Mouse (Mus musculus): Measurements from ENCODE around the gene Wnt2b. TPM values are rescaled to one million over a fixed set of nuclear protein-coding genes. Genes with fewer than 3 reads are reported as not detected.

Gene Wnt2b
- total RNA-seq (2014; rRNA removed) (2.2 and 3.2 TPM in 2 replicates), polyA plus RNA-seq (2015; fragmentation: Nextera tagmentation; extraction: Ambion mirVana) (0.54 and 0.66 TPM in 2 replicates)

DNA sequence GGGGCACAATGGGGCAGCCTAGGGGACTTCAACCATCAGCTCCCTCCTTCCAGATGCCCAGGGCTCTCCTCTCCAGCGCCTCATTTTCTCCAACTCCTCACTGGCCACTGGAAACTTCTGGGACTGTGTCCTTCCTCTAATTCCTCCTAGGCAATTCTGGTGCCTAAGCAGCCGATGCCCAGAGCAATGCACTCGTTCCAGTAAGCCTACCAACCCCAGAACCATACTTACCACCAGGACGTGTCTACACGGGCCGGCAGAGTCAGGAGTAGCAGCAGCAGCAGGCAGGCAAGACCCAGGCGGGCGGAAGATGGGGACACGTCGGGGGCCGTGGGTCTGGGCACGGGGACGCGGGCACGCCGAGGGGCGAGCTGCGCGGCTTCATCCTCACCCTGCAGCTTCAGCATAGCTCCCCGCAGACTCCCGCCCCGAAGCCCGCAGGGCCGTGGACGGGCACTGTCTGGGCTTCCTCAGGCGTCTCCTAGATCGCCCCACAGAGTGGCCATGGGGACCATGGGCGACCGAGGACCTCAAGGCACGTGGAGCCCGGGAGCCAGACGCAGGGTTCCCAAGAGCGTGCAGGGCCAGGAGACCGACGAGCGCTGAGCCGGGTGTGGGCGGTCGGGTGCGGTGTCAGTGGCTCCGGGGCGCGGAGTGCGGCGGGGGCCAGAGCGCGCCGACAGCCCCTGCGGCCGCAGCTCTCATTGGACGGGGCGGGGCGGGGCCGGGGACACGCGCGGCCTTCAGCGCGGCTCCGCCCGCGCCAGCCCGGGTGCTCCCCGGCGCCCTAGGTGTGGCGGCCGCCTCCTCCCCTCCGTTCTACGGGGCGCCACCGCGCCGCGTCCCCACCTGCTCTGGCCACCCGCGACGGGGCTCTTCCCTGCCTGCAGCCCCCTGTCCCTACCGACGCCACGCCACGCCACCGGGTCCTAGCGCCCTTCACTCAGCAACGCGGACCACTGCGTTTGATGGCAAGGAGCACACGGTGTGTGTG is at the start of gene Wnt2b:
Gene Wnt2b (minus strand): TSS at position 856 of the 994 bp plus-strand sequence.
- H3K9ac ChIP-seq (replicated peaks; ENCODE audit: low read length, poor library complexity, severe bottlenecking) = peak within 1 kb of the TSS; percentile 44
- under 1% methylated on average over 65 of the region's 87 CpGs for WGBS
- peak; percentile 62 for ATAC-seq (ENCODE audit: low FRiP score)
- H3K36me3 ChIP-seq (ENCODE audit: insufficient read depth, low read length) = no peaks in the 10 kb centered on the region
- TF ChIP-seq CTCF (IDR thresholded peaks at IDR 0.05) = no peak
- peak within 1 kb of the TSS; percentile 57 for H3K4me2 ChIP-seq (ENCODE audit: low read depth, low read length, poor library complexity, severe bottlenecking)
- no peaks in the 10 kb centered on the region for H3K9me3 ChIP-seq (ENCODE audit: low read length)
- H3K27ac ChIP-seq (ENCODE audit: low read depth, low read length) = no peak within 1 kb of the TSS
- peak within 1 kb of the TSS; percentile 51 for H3K4me3 ChIP-seq (ENCODE audit: low read depth, low read length)
- 0 out of 2 replicates have a peak, but pooled peaks cover 3% of the 10 kb centered on the region for H3K4me1 ChIP-seq (ENCODE audit: insufficient read depth, low read length)
- peaks cover 37% of the 10 kb centered on the region for H3K27me3 ChIP-seq (ENCODE audit: insufficient read depth, low read length)
- DNase-seq (ENCODE audit: low spot score) = no peak

DNA sequence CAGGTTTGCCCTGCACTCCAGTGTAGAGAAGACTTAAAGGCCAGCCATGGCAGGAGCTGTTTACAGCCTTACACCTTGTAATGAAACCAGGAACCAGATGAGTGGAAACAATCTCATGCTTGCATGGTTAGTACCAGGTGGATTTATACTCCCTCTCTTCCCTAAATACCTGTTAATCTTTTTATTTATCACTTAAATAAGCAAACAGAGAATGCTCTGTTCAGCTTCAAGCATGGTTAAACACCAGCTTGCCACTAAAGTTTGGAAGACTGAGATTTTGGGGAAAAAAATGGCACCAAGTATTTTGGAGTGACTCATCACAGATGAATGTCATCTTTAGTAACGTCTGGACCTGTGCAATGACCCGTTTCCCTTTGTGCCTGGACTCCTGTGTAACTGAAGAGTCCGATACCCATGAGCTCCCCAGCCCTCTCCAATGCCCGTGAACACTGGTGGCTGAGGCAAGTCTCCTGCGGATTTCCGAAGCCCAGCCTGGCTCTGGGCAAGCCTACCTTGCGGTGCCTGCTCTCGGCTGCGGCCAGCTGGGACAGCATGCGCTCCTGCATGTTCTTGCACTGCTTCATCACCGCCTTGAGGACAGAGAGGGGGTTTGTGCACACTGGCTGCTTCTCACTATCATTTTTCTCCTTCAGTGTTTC is 49.1 kb upstream of the Wnt2b start:
- ATAC-seq (ENCODE audit: low FRiP score) (no peak), DNase-seq (ENCODE audit: low spot score) (no peak)
- Histone ChIP-seq H3K9me3 (ENCODE audit: low read length) (no peaks in the 10 kb centered on the region), H3K27me3 (ENCODE audit: insufficient read depth, low read length) (no peaks in the 10 kb centered on the region), H3K36me3 (ENCODE audit: insufficient read depth, low read length) (peaks cover 39% of the 10 kb centered on the region), H3K27ac (ENCODE audit: low read depth, low read length) (no peak overlapping the region), H3K9ac (replicated peaks; ENCODE audit: low read length, poor library complexity, severe bottlenecking) (no peak overlapping the region), H3K4me2 (ENCODE audit: low read depth, low read length, poor library complexity, severe bottlenecking) (no peak overlapping the region), H3K4me3 (ENCODE audit: low read depth, low read length) (no peak overlapping the region), H3K4me1 (ENCODE audit: insufficient read depth, low read length) (no peaks in the 10 kb centered on the region)
- 93% methylated on average over 11 of the region's 11 CpGs for WGBS
- TF ChIP-seq CTCF (IDR thresholded peaks at IDR 0.05) = no peak

DNA sequence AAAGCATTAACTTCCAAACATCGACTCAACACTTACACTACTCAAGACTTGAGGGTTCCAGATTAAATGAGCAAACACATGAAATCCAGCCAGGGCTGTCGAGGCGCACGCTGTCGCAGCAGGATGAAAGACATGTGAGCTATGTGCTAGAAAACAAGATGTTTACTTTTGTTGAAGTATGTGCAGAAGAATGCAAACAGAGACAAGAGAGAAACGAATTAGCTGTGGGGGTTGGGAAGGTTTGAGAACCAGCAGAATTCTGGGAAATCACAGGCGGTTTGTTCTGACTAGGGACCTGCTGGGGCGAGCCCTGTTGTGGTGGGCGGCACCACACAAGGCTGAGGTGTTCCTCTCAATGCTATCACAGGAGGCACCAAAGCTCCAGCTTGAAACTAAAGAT is 46.3 kb upstream of the Wnt2b start:
- Histone ChIP-seq H3K9me3 (ENCODE audit: low read length) (no peaks in the 10 kb centered on the region), H3K9ac (replicated peaks; ENCODE audit: low read length, poor library complexity, severe bottlenecking) (no peak overlapping the region), H3K4me3 (ENCODE audit: low read depth, low read length) (no peak overlapping the region), H3K27ac (ENCODE audit: low read depth, low read length) (no peak overlapping the region), H3K4me2 (ENCODE audit: low read depth, low read length, poor library complexity, severe bottlenecking) (no peak overlapping the region), H3K36me3 (ENCODE audit: insufficient read depth, low read length) (peaks cover 52% of the 10 kb centered on the region), H3K27me3 (ENCODE audit: insufficient read depth, low read length) (no peaks in the 10 kb centered on the region), H3K4me1 (ENCODE audit: insufficient read depth, low read length) (no peaks in the 10 kb centered on the region)
- WGBS = 91% methylated on average over 9 of the region's 9 CpGs
- no peak for ATAC-seq (ENCODE audit: low FRiP score)
- TF ChIP-seq CTCF (IDR thresholded peaks at IDR 0.05) = no peak
- DNase-seq (ENCODE audit: low spot score) = no peak

DNA sequence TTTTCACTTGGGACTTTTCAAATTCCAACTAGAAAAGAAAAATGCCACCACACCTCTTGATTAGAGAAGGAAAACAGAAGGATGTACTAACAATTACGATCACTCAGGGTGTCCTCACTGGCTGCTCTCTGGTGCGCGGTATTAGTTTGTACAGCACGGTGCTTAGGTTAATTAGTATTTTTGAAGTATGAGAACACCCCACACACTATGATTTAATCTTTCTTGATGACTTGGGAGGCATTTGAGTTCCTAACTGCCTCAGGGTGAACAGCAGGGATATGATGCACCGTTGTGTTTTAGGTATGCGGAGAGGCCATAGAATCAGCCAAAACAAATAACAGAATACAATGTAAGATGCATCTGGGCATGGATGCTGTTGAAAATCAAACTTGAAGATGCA is 44.4 kb upstream of the Wnt2b start:
- 84% methylated on average over 6 of the region's 6 CpGs for WGBS
- ATAC-seq (ENCODE audit: low FRiP score) (no peak), DNase-seq (ENCODE audit: low spot score) (no peak)
- Histone ChIP-seq H3K36me3 (ENCODE audit: insufficient read depth, low read length) (peaks cover 54% of the 10 kb centered on the region), H3K27me3 (ENCODE audit: insufficient read depth, low read length) (no peaks in the 10 kb centered on the region), H3K9ac (replicated peaks; ENCODE audit: low read length, poor library complexity, severe bottlenecking) (no peak overlapping the region), H3K4me3 (ENCODE audit: low read depth, low read length) (no peak overlapping the region), H3K4me2 (ENCODE audit: low read depth, low read length, poor library complexity, severe bottlenecking) (no peak overlapping the region), H3K4me1 (ENCODE audit: insufficient read depth, low read length) (no peaks in the 10 kb centered on the region), H3K9me3 (ENCODE audit: low read length) (no peaks in the 10 kb centered on the region), H3K27ac (ENCODE audit: low read depth, low read length) (no peak overlapping the region)
- TF ChIP-seq CTCF (IDR thresholded peaks at IDR 0.05) = no peak

DNA sequence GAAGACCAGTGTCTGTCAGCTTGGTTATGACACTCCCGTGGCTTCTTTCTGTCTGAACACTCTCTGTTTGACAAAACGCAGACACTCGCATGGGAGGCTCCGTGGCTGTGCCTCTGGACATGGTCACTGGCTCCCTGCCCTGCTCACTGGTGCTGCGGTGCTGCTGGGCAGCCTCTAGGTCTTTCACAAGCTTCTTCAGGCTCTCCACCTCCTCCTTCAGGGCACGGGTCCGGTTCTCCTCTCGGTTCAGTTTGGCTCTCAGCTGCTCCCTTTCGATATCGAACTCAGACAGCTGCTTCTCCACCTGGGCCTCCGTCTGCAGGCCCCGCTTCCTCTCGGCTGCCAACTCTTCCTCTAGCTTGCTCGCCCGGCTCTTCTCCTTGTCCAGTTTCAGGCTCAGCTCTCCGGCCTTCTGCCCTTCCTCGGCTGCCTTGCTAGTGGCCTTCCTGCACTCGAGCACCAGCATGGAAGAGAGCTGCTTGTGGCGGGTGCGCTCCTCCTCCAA is 43.9 kb upstream of the Wnt2b start:
- Histone ChIP-seq H3K4me2 (ENCODE audit: low read depth, low read length, poor library complexity, severe bottlenecking) (no peak overlapping the region), H3K27ac (ENCODE audit: low read depth, low read length) (no peak overlapping the region), H3K9me3 (ENCODE audit: low read length) (no peaks in the 10 kb centered on the region), H3K27me3 (ENCODE audit: insufficient read depth, low read length) (no peaks in the 10 kb centered on the region), H3K4me3 (ENCODE audit: low read depth, low read length) (no peak overlapping the region), H3K36me3 (ENCODE audit: insufficient read depth, low read length) (peaks cover 52% of the 10 kb centered on the region), H3K9ac (replicated peaks; ENCODE audit: low read length, poor library complexity, severe bottlenecking) (no peak overlapping the region), H3K4me1 (ENCODE audit: insufficient read depth, low read length) (no peaks in the 10 kb centered on the region)
- no peak for DNase-seq (ENCODE audit: low spot score)
- 92% methylated on average over 20 of the region's 20 CpGs for WGBS
- TF ChIP-seq CTCF (IDR thresholded peaks at IDR 0.05) = no peak
- ATAC-seq (ENCODE audit: low FRiP score) = no peak

Measured in midbrain, postnatal 0 days (tissue).